Mouse (Mus musculus) ES-Bruce4 (cell line): Measurements from ENCODE around the gene Gm11937.

ENCODE experiments used
- CTCF ChIP-seq: IDR thresholded peaks from one replicate; pipeline ENCODE4 v1.8.1; 2011; ENCODE audit warnings: low read depth, low read length
- EP300 ChIP-seq: IDR thresholded peaks from 2 replicates; pipeline ENCODE4 v1.6.1; 2011; ENCODE audit warnings: low read depth, low read length; ENCODE audit not compliant: insufficient read depth
- POLR2A ChIP-seq: IDR thresholded peaks from one replicate; pipeline ENCODE4 v1.8.1; 2011; ENCODE audit warnings: low read length; ENCODE audit not compliant: insufficient read depth

DNA sequence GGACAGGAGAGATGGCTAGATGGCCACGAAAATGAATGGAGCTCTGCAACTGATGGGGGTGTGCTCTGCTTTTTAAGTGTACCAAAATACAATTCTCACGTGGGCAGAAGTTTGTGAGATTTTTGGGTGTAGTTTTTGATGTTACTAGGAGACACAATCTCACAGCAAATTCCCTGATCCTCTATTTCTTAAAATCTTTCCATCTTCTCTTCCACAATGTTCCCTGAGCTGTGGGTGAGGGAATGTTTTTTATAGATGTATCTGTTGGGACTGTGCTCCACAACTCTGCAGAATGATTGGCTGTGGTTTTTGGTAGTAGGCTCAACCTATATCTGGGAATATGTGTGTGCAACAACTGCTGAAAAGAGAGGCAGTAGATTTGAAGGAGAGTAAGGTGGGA lies 23.3 kb upstream of the Gm11937 start:
- TF ChIP-seq POLR2A (no peak), CTCF (no peak), EP300 (no peak)
